Mouse (Mus musculus) midbrain, embryonic 11.5 days (tissue): ENCODE measurements around the gene Tmem211. TPM values are rescaled to one million over a fixed set of nuclear protein-coding genes. Genes with fewer than 3 reads are reported as not detected.

Experiments used
- ATAC-seq: fragments of 200-750 bp; cut with Nextera tagmentation; 2 replicates; pipeline ENCODE4 v1.8.0; 2017; ENCODE audit warnings: moderate TSS enrichment, moderate library complexity; ENCODE audit not compliant: low FRiP score
- DNase-seq: peaks from one replicate; pipeline ENCODE4 v3.0.0; 2015; ENCODE audit warnings: low spot score; ENCODE audit errors: missing footprints
- H3K27ac ChIP-seq: fragments of 300-500 bp; sonication (generic); 2 replicates; pipeline ENCODE4 v1.5.1; 2014; ENCODE audit warnings: low read depth, low read length
- H3K27me3 ChIP-seq: fragments of 300-500 bp; sonication (generic); 2 replicates; pipeline ENCODE4 v1.6.1; 2014; ENCODE audit warnings: mild to moderate bottlenecking, low read length, moderate library complexity, mixed read lengths; ENCODE audit not compliant: control insufficient read depth, insufficient read depth
- H3K36me3 ChIP-seq: fragments of 300-500 bp; sonication (generic); 2 replicates; pipeline ENCODE4 v1.6.1; 2014; ENCODE audit warnings: mild to moderate bottlenecking, low read length, moderate library complexity, mixed read lengths; ENCODE audit not compliant: control insufficient read depth, insufficient read depth
- H3K4me1 ChIP-seq: fragments of 300-500 bp; sonication (generic); 2 replicates; pipeline ENCODE4 v1.6.1; 2014; ENCODE audit warnings: low read length; ENCODE audit not compliant: control insufficient read depth, insufficient read depth
- H3K4me2 ChIP-seq: fragments of 300-500 bp; sonication (generic); 2 replicates; pipeline ENCODE4 v1.6.1; 2014; ENCODE audit warnings: mild to moderate bottlenecking, moderate library complexity
- H3K4me3 ChIP-seq: fragments of 300-500 bp; sonication (generic); 2 replicates; pipeline ENCODE4 v1.5.1; 2014; ENCODE audit warnings: low read depth, low read length
- H3K9ac ChIP-seq: fragments of 300-500 bp; sonication (generic); 2 replicates; pipeline ENCODE4 v1.6.1; 2014; ENCODE audit warnings: low read length
- H3K9me3 ChIP-seq: fragments of 300-500 bp; sonication (generic); 2 replicates; pipeline ENCODE4 v1.6.1; 2016; ENCODE audit warnings: low read length; ENCODE audit not compliant: control insufficient read depth
- WGBS: fragments of 180-500 bp; shearing (Covaris S2); extraction: QIAGEN DNeasy Blood & Tissue Kit; methylation state at CpG from one replicate; pipeline ENCODE4 v1.1.7; 2014; 5-methylcytosine and 5-hydroxymethylcytosine counted together
- polyA plus RNA-seq: library from polyadenylated mRNA; unstranded; fragments of >200 nt; fragmentation: Nextera tagmentation; extraction: Ambion mirVana; gene quantifications from 2 replicates; pipeline ENCODE4 v1.2.1, GENCODE M21; 2014

Tmem211 gene
- polyA plus RNA-seq, 1 experiment from 2014 or later = 0.16 TPM

- no peaks in the 10 kb centered on the region for H3K4me1 ChIP-seq
- peak; percentile 19; the same call in 1 of the 2 replicates for ATAC-seq
- no peak overlapping the region for H3K4me2 ChIP-seq
- WGBS = 60% methylated on average over 11 of the region's 11 CpGs
- no peaks in the 10 kb centered on the region for H3K36me3 ChIP-seq
- H3K9me3 ChIP-seq = no peaks in the 10 kb centered on the region
- DNase-seq = peak; percentile 81
- H3K9ac ChIP-seq = no peak overlapping the region
- 0 out of 2 replicates have a peak overlapping the region, but pooled peaks have one; percentile 21 for H3K27ac ChIP-seq
- H3K27me3 ChIP-seq = no peaks in the 10 kb centered on the region
- no peak overlapping the region for H3K4me3 ChIP-seq
Measured at GRCm38 (mm10) chr5:113209401-113209750, 17.3 kb upstream of the Tmem211 start.

- Histone ChIP-seq H3K36me3 (no peaks in the 10 kb centered on the region), H3K27me3 (no peaks in the 10 kb centered on the region), H3K27ac (no peak overlapping the region), H3K9me3 (no peaks in the 10 kb centered on the region), H3K4me2 (no peak overlapping the region), H3K4me3 (no peak overlapping the region), H3K9ac (no peak overlapping the region), H3K4me1 (no peaks in the 10 kb centered on the region)
- ATAC-seq = no peak
- WGBS = 91% methylated on average over 13 of the region's 13 CpGs
- DNase-seq = peak; percentile 75
Measured at GRCm38 (mm10) chr5:113209898-113210297, 16.8 kb upstream of the Tmem211 start.

DNA sequence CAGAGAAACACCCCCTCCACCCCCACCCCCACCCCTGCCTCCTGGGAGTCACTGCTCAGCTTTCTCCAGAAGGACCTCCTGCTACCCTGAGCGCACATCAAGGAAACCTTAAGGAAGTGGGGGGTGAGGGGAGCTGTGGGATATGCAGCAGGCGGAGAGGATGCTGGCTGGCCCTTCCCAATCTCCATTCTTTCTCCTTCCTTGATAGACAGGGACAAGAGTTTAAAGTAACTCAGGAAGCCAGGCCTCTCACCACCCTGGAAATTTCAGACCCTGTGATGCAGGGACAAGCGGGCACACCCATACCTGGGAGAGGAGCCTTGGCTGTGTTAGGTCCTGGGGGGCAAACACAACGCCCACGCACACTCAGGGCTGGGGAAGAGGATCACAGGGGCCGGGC is 16.4 kb upstream of the Tmem211 start:
- ATAC-seq = no peak
- H3K36me3 ChIP-seq = no peaks in the 10 kb centered on the region
- no peaks in the 10 kb centered on the region for H3K27me3 ChIP-seq
- no peak overlapping the region for H3K4me2 ChIP-seq
- no peak overlapping the region for H3K4me3 ChIP-seq
- 80% methylated on average over 6 of the region's 6 CpGs for WGBS
- no peak overlapping the region for H3K9ac ChIP-seq
- H3K27ac ChIP-seq = no peak overlapping the region
- H3K4me1 ChIP-seq = no peaks in the 10 kb centered on the region
- peak; percentile 74 for DNase-seq
- H3K9me3 ChIP-seq = no peaks in the 10 kb centered on the region

DNA sequence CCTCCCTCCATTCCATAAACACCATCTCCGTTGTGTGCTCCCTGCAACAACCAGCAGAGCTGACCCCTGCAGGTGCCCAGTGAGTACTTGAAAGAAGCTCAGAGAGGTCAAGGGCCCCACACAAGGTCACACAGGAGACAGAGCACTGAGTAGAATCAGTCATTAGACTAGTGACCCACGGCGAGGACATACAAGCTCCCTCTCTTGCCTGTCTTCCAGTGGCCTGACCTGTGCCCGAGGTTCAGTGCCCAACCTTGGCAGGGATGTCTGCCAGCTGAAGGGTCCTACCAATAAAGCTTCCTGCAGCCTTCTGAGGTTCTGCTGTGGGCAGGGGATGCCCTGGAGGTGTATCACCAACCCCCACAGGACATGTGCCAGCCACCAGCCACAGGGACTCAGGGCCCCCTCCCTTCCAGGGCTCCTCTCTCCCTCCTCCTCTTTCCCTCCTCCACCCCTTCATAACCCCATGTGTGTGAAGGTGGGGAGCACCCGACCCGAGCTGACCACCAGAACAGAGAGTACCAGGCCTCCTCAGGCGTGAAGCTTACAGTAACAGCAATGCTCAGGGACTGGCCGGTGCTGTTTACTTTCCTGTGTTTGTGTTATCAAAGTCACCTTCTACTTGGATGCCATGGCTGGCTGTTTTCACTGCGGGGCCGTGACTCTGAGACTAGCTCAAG is 14.4 kb upstream of the Tmem211 start:
- 87% methylated on average over 10 of the region's 10 CpGs for WGBS
- Histone ChIP-seq H3K4me3 (no peak overlapping the region), H3K36me3 (no peaks in the 10 kb centered on the region), H3K4me2 (no peak overlapping the region), H3K4me1 (no peaks in the 10 kb centered on the region), H3K9me3 (no peaks in the 10 kb centered on the region), H3K27ac (no peak overlapping the region), H3K9ac (no peak overlapping the region), H3K27me3 (no peaks in the 10 kb centered on the region)
- no peak for DNase-seq
- ATAC-seq = no peak

DNA sequence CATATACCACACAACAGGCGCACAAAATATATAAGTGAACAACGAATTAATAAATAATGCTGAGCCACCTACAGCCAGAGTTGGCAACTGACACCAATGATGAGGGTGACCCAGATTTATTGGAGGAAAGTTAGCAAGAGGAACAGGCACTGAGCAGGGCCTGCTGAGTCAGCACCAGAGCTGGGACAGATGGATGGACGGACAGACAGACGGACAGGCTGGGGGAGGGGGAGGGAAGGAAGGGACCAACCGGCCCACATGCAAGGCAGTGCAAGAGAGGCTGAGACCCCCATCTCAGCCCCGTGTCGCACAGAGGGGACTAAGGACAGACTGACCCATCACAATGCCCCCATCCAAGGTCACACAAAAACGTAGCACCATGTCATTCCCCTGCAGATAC is 12.7 kb upstream of the Tmem211 start:
- 96% methylated on average over 8 of the region's 8 CpGs for WGBS

DNA sequence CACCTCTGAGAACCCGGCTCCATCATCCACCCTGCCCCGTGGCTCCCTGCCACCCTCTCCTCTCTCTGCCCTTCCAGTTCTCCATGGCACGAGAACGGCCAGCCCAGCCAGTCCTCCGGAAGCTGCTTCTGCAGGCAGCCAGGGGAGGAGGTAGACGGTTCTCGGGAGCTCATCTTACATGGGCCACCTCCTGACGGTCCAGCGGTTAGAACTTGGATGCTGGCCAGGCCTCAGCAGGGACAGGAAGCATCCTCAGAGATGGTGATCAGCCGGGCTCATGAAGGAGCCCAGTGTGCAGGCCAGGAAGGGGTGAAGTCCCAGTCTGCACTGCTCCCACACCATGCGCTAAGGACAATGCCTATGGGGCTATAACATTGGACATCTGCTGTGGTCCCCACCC is 12.3 kb upstream of the Tmem211 start:
- H3K4me1 ChIP-seq = no peaks in the 10 kb centered on the region
- no peaks in the 10 kb centered on the region for H3K36me3 ChIP-seq
- H3K4me3 ChIP-seq = no peak overlapping the region
- H3K27me3 ChIP-seq = no peaks in the 10 kb centered on the region
- WGBS = 76% methylated on average over 11 of the region's 11 CpGs
- H3K27ac ChIP-seq = no peak overlapping the region
- H3K9ac ChIP-seq = no peak overlapping the region
- DNase-seq = no peak
- ATAC-seq = no peak
- no peak overlapping the region for H3K4me2 ChIP-seq
- no peaks in the 10 kb centered on the region for H3K9me3 ChIP-seq

More for the DNA sequence above, 12.7 kb upstream of the Tmem211 start:
- Histone ChIP-seq H3K27me3 (no peaks in the 10 kb centered on the region), H3K27ac (no peak overlapping the region), H3K4me1 (no peaks in the 10 kb centered on the region), H3K36me3 (no peaks in the 10 kb centered on the region), H3K4me2 (no peak overlapping the region), H3K9me3 (no peaks in the 10 kb centered on the region), H3K9ac (no peak overlapping the region), H3K4me3 (no peak overlapping the region)
- ATAC-seq (no peak), DNase-seq (peak; percentile 35)

- Histone ChIP-seq H3K9ac (no peak overlapping the region), H3K4me3 (no peak overlapping the region), H3K4me1 (peaks cover 2% of the 10 kb centered on the region), H3K36me3 (no peaks in the 10 kb centered on the region), H3K27ac (no peak overlapping the region), H3K27me3 (no peaks in the 10 kb centered on the region), H3K9me3 (no peaks in the 10 kb centered on the region), H3K4me2 (no peak overlapping the region)
- DNase-seq (peak; percentile 49), ATAC-seq (no peak)
- 81% methylated on average over 8 of the region's 9 CpGs for WGBS
Measured at GRCm38 (mm10) chr5:113215610-113216011, 11.1 kb upstream of the Tmem211 start.

GRCm38 (mm10) chr5:113216328-113216960 is 10.3 kb upstream of the Tmem211 start:
- WGBS = 83% methylated on average over 14 of the region's 14 CpGs
- no peaks in the 10 kb centered on the region for H3K9me3 ChIP-seq
- H3K27me3 ChIP-seq = no peaks in the 10 kb centered on the region
- H3K4me1 ChIP-seq = peaks cover 5% of the 10 kb centered on the region
- no peak overlapping the region for H3K4me2 ChIP-seq
- no peak overlapping the region for H3K4me3 ChIP-seq
- no peak for DNase-seq
- no peaks in the 10 kb centered on the region for H3K36me3 ChIP-seq
- no peak for ATAC-seq
- H3K27ac ChIP-seq = no peak overlapping the region
- no peak overlapping the region for H3K9ac ChIP-seq

DNA sequence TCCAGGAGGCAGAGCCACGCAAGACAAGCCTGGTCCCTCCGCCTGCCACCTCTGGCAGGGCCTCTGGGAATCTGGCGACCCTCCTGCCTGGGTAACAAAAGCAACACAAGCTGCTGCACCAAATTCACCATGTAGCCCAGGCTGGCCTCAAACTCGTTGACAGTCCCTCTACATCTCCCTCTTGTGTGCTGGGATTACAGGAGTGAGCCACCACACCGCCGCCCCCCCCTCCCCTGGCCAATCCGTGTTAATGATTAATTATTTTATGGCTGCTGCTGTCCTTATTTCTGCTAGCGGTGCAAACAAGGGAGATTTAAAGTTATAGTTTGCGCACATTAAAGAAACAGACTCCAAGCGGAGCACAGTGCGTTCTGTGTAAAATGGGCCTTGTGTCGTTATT is 9.6 kb upstream of the Tmem211 start:
- H3K36me3 ChIP-seq = no peaks in the 10 kb centered on the region
- no peaks in the 10 kb centered on the region for H3K27me3 ChIP-seq
- H3K9me3 ChIP-seq = no peaks in the 10 kb centered on the region
- no peak overlapping the region for H3K27ac ChIP-seq
- no peak overlapping the region for H3K4me2 ChIP-seq
- H3K4me3 ChIP-seq = no peak overlapping the region
- ATAC-seq = no peak
- peaks cover 5% of the 10 kb centered on the region for H3K4me1 ChIP-seq
- DNase-seq = no peak
- no peak overlapping the region for H3K9ac ChIP-seq
- 87% methylated on average over 12 of the region's 12 CpGs for WGBS
